Comparison of ENCODE assay signal across 16 mouse cellular contexts in the genomic region with DNA sequence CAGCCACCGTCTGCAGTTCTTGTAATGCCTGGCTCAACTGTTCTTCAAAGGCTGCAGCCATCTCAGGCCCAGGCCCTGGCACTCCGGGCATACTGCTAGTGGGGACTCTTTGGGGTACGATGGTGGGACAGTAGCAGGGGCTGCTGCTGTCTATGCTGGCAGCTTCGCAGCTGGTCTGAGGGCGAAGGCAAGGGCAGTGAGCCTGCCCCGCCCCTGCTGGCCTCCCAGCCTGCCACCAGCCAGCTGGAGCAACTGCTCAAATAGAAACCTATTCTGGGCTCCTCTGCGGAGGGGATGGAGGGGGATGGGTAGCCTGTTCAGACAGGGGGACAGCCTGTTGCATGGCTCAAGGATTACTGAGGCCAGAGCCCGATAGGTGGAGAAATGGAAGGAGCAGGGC. TPM values are rescaled to one million over a fixed set of nuclear protein-coding genes. Genes with fewer than 3 reads are reported as not detected.
DNase-seq lines count a peak whose midpoint lies in the region; ATAC-seq and TF ChIP-seq lines count a peak whose summit lies in the region.
"Had no signal": no experiment of that assay in that cellular context is flagged by ENCODE, and none has a peak within 500 bp of the region (broad histone marks: within the 10 kb centered on the region; RNA-seq: fewer than 3 reads in every experiment).

No protein-coding gene starts in this region.

- 0 out of 2 replicates have a peak overlapping the region, but pooled peaks have one; percentile 1 for H3K9ac ChIP-seq in midbrain, embryonic 12.5 days (replicated peaks)
- peak overlapping the region; percentile 42; the same call in 1 of the 2 replicates for H3K9ac ChIP-seq in heart, embryonic 14.5 days (ENCODE audit: low read length)
- H3K9ac ChIP-seq: forebrain, embryonic 12.5 days; neural tube, embryonic 13.5 days had no signal

- no peak overlapping the region for H3K4me2 ChIP-seq in midbrain, embryonic 12.5 days (replicated peaks)
- peak overlapping the region; percentile 38 for H3K4me2 ChIP-seq in heart, embryonic 14.5 days (ENCODE audit: low read length)
- H3K4me2 ChIP-seq: forebrain, embryonic 12.5 days; liver, embryonic 11.5 days; midbrain, embryonic 11.5 days; neural tube, embryonic 13.5 days had no signal

- peaks cover 79% of the 10 kb centered on the region for H3K36me3 ChIP-seq in midbrain, embryonic 12.5 days
- peaks cover 99% of the 10 kb centered on the region for H3K36me3 ChIP-seq in midbrain, embryonic 10.5 days
- peaks cover 100% of the 10 kb centered on the region for H3K36me3 ChIP-seq in heart, embryonic 14.5 days (ENCODE audit: control insufficient read depth, insufficient read depth, low read length)
- peaks cover 78% of the 10 kb centered on the region for H3K36me3 ChIP-seq in small intestine, adult 2 months (ENCODE audit: control insufficient read depth, insufficient read depth, low read length)

- no peak for TF ChIP-seq POLR2A in small intestine, adult 2 months (IDR thresholded peaks at IDR 0.05; ENCODE audit: low read depth, low read length)

- no peaks in the 10 kb centered on the region for H3K9me3 ChIP-seq in midbrain, embryonic 12.5 days
- no peaks in the 10 kb centered on the region for H3K9me3 ChIP-seq in midbrain, embryonic 10.5 days (replicated peaks)
- H3K9me3 ChIP-seq in heart, embryonic 14.5 days (ENCODE audit: control insufficient read depth, low read length): no peaks in the 10 kb centered on the region
- H3K9me3 ChIP-seq: forebrain, embryonic 12.5 days; neural tube, embryonic 13.5 days had no signal

- no peak for TF ChIP-seq CTCF in small intestine, adult 2 months (IDR thresholded peaks at IDR 0.05; ENCODE audit: extremely low read depth, insufficient read length, insufficient replicate concordance, low read depth, low read length)

- DNase-seq in cerebellum, adult 9-11 months: peak; percentile 32
- DNase-seq in midbrain, embryonic 10.5 days (ENCODE audit: low spot score): no peak
- no peak for DNase-seq in ovary, postnatal 14 days (ENCODE audit: low spot score)
- DNase-seq: adrenal gland, postnatal 25 days; kidney, postnatal 36 days; thymus, postnatal 14 days had no signal

- no peaks in the 10 kb centered on the region for H3K4me1 ChIP-seq in midbrain, embryonic 12.5 days
- H3K4me1 ChIP-seq in midbrain, embryonic 10.5 days: peaks cover 7% of the 10 kb centered on the region
- peaks cover 8 to 25% of the 10 kb centered on the region in 2 experiments for H3K4me1 ChIP-seq in heart, embryonic 14.5 days (ENCODE audit: control insufficient read depth in 2 of 2, insufficient read depth in 2 of 2, low read length in 2 of 2)
- no peaks in the 10 kb centered on the region for H3K4me1 ChIP-seq in small intestine, adult 2 months (ENCODE audit: control insufficient read depth, insufficient read depth, insufficient read length, low read length)
- H3K4me1 ChIP-seq: forebrain, embryonic 12.5 days; neural tube, embryonic 13.5 days had no signal

- no peak overlapping the region for H3K4me3 ChIP-seq in midbrain, embryonic 12.5 days
- H3K4me3 ChIP-seq in midbrain, embryonic 10.5 days: no peak overlapping the region
- no peak overlapping the region for H3K4me3 ChIP-seq in heart, embryonic 14.5 days (ENCODE audit: control insufficient read depth in 1 of 2, insufficient read depth in 1 of 2, low read depth in 1 of 2, low read length in 2 of 2)
- peak overlapping the region; percentile 28 for H3K4me3 ChIP-seq in small intestine, adult 2 months (ENCODE audit: low read depth, low read length)
- H3K4me3 ChIP-seq: forebrain, embryonic 12.5 days; neural tube, embryonic 13.5 days had no signal

- WGBS in midbrain, embryonic 12.5 days: 80% methylated on average over 8 of the region's 8 CpGs
- 78% methylated on average over 8 of the region's 8 CpGs for WGBS in midbrain, embryonic 10.5 days
- WGBS in heart, embryonic 14.5 days: 51% methylated on average over 8 of the region's 8 CpGs
- 92% methylated on average over 8 of the region's 8 CpGs for WGBS in small intestine, adult 2 months

- H3K27ac ChIP-seq in midbrain, embryonic 12.5 days (replicated peaks): no peak overlapping the region
- H3K27ac ChIP-seq in midbrain, embryonic 10.5 days (replicated peaks): no peak overlapping the region
- peak overlapping the region; percentile 62 for H3K27ac ChIP-seq in heart, embryonic 14.5 days (replicated peaks in 1 of 2; ENCODE audit: control insufficient read depth in 1 of 2, insufficient read depth in 1 of 2, low read depth in 2 of 2, low read length in 2 of 2)
- H3K27ac ChIP-seq in small intestine, adult 2 months (ENCODE audit: insufficient read depth, low read depth, low read length): no peak overlapping the region
- H3K27ac ChIP-seq: forebrain, embryonic 12.5 days; neural tube, embryonic 13.5 days had no signal

- no peaks in the 10 kb centered on the region for H3K27me3 ChIP-seq in midbrain, embryonic 12.5 days
- H3K27me3 ChIP-seq in midbrain, embryonic 10.5 days (ENCODE audit: low read depth, poor library complexity, severe bottlenecking): no peaks in the 10 kb centered on the region
- H3K27me3 ChIP-seq in heart, embryonic 14.5 days (ENCODE audit: control insufficient read depth, insufficient read depth, low read length): no peaks in the 10 kb centered on the region
- H3K27me3 ChIP-seq in small intestine, adult 2 months (ENCODE audit: control insufficient read depth, insufficient read depth, low read length): no peaks in the 10 kb centered on the region
- H3K27me3 ChIP-seq: forebrain, embryonic 12.5 days; neural tube, embryonic 13.5 days had no signal

- ATAC-seq in cerebellum, adult (ENCODE audit: insufficient number of reproducible peaks, low FRiP score, low TSS enrichment): no peak
- ATAC-seq in midbrain, embryonic 12.5 days (ENCODE audit: low FRiP score, low read depth): no peak
- ATAC-seq in heart, embryonic 14.5 days (ENCODE audit: insufficient number of reproducible peaks, insufficient read depth, low FRiP score, low read depth): peak; percentile 66; the same call in 1 of the 2 replicates
- no peak for ATAC-seq in granulocyte monocyte progenitor cell, adult 5-6 weeks (replicated peaks; ENCODE audit: poor library complexity, severe bottlenecking)

RNA-seq across cellular contexts. Expression of a gene that starts 12.6 kb away (rescaled TPM):
- polyA plus RNA-seq in midbrain, embryonic 12.5 days (2016; fragmentation: Nextera tagmentation; extraction: Ambion mirVana): 36.8 and 39.2 TPM in 2 replicates
- polyA plus RNA-seq in midbrain, embryonic 10.5 days (2016; fragmentation: Nextera tagmentation; extraction: Ambion mirVana): 40.2 and 45.4 TPM in 2 replicates
- 71.7 and 75.0 TPM in 2 replicates for polyA plus RNA-seq in heart, embryonic 14.5 days (2014; fragmentation: Nextera tagmentation; extraction: Ambion mirVana)
- 46.4 and 54.0 TPM in 2 replicates for polyA plus RNA-seq in small intestine, adult 2 months (2012; rRNA removed)
- 7.5 and 10.5 TPM in 2 replicates for total RNA-seq in granulocyte monocyte progenitor cell, adult 5-6 weeks (2014; fragmentation: Nextera tagmentation)
- total RNA-seq in granulocyte monocyte progenitor cell, adult 5-6 weeks (2017): 7.0 and 8.3 TPM in 2 replicates

RNA-seq across cellular contexts. Expression of a gene that starts 13.3 kb away (rescaled TPM):
- 55.4 and 69.3 TPM in 2 replicates for polyA plus RNA-seq in midbrain, embryonic 12.5 days (2016; fragmentation: Nextera tagmentation; extraction: Ambion mirVana)
- 43.8 and 49.2 TPM in 2 replicates for polyA plus RNA-seq in midbrain, embryonic 10.5 days (2016; fragmentation: Nextera tagmentation; extraction: Ambion mirVana)
- polyA plus RNA-seq in heart, embryonic 14.5 days (2014; fragmentation: Nextera tagmentation; extraction: Ambion mirVana): 148 and 151 TPM in 2 replicates
- 107 and 174 TPM in 2 replicates for polyA plus RNA-seq in small intestine, adult 2 months (2012; rRNA removed)
- 22.0 and 28.8 TPM in 2 replicates for total RNA-seq in granulocyte monocyte progenitor cell, adult 5-6 weeks (2014; fragmentation: Nextera tagmentation)
- total RNA-seq in granulocyte monocyte progenitor cell, adult 5-6 weeks (2017): 17.0 and 21.1 TPM in 2 replicates

RNA-seq across cellular contexts. Expression of a gene that starts 23.1 kb away (rescaled TPM):
- 0.38 and 0.68 TPM in 2 replicates for polyA plus RNA-seq in midbrain, embryonic 12.5 days (2016; fragmentation: Nextera tagmentation; extraction: Ambion mirVana)
- polyA plus RNA-seq in midbrain, embryonic 10.5 days (2016; fragmentation: Nextera tagmentation; extraction: Ambion mirVana): 0.16 and 0.24 TPM in 2 replicates
- 8.1 and 8.2 TPM in 2 replicates for polyA plus RNA-seq in heart, embryonic 14.5 days (2014; fragmentation: Nextera tagmentation; extraction: Ambion mirVana)
- 12.9 and 22.5 TPM in 2 replicates for polyA plus RNA-seq in small intestine, adult 2 months (2012; rRNA removed)
- 0.94 and 1.1 TPM in 2 replicates for total RNA-seq in granulocyte monocyte progenitor cell, adult 5-6 weeks (2014; fragmentation: Nextera tagmentation)
- 0.09 and 0.57 TPM in 2 replicates for total RNA-seq in granulocyte monocyte progenitor cell, adult 5-6 weeks (2017)

RNA-seq across cellular contexts. Expression of a gene that starts 39.7 kb away (rescaled TPM):
- 0.67 and 0.98 TPM in 2 replicates for polyA plus RNA-seq in midbrain, embryonic 12.5 days (2016; fragmentation: Nextera tagmentation; extraction: Ambion mirVana)
- 0.75 and 0.89 TPM in 2 replicates for polyA plus RNA-seq in midbrain, embryonic 10.5 days (2016; fragmentation: Nextera tagmentation; extraction: Ambion mirVana)
- 0.20 and 0.34 TPM in 2 replicates for polyA plus RNA-seq in heart, embryonic 14.5 days (2014; fragmentation: Nextera tagmentation; extraction: Ambion mirVana)
- polyA plus RNA-seq in small intestine, adult 2 months (2012; rRNA removed): 0.18 and 0.48 TPM in 2 replicates
- total RNA-seq in granulocyte monocyte progenitor cell, adult 5-6 weeks (2014; fragmentation: Nextera tagmentation): 0.26 TPM in 1 of 2 replicates, not detected in the other
- not detected in 2 replicates for total RNA-seq in granulocyte monocyte progenitor cell, adult 5-6 weeks (2017)
- total RNA-seq: ES-E14 had no signal

Comparison
In these comparisons a context has a peak if more than half of its experiments do, and no peak if none do; other contexts are left out.
1. H3K27ac ChIP-seq: peak in heart, embryonic 14.5 days (2 of 2); none in midbrain, embryonic 12.5 days (single experiment), midbrain, embryonic 10.5 days (single experiment) and small intestine, adult 2 months (single experiment).